Mouse (Mus musculus): Measurements from ENCODE around the gene Nol4l. TPM values are rescaled to one million over a fixed set of nuclear protein-coding genes. Genes with fewer than 3 reads are reported as not detected.

The Nol4l gene
- polyA plus RNA-seq, 1 experiment from 2014 or later = 11.5 TPM

GRCm38 (mm10) chr2:153469764-153470163 is 60.0 kb downstream of the Nol4l start:
- H3K27me3 ChIP-seq (ENCODE audit: control insufficient read depth, insufficient read depth, low read length) = no peaks in the 10 kb centered on the region
- H3K4me1 ChIP-seq (ENCODE audit: control insufficient read depth, insufficient read depth, low read length) = peaks cover 20% of the 10 kb centered on the region
- H3K36me3 ChIP-seq (ENCODE audit: control insufficient read depth, insufficient read depth, low read length) = no peaks in the 10 kb centered on the region
- no peak overlapping the region for H3K4me3 ChIP-seq (replicated peaks; ENCODE audit: low read length)
- no peaks in the 10 kb centered on the region for H3K9me3 ChIP-seq (replicated peaks; ENCODE audit: control insufficient read depth, low read length)
- ATAC-seq (ENCODE audit: insufficient read depth, low FRiP score) = peak; percentile 38; the same call in 1 of the 2 replicates
- WGBS = 40% methylated on average over 4 of the region's 4 CpGs
- H3K4me2 ChIP-seq (ENCODE audit: low read depth, low read length) = no peak overlapping the region
- H3K27ac ChIP-seq (ENCODE audit: low read length) = no peak overlapping the region
- no peak overlapping the region for H3K9ac ChIP-seq (ENCODE audit: low read length)

GRCm38 (mm10) chr2:153469317-153469716 is 60.5 kb downstream of the Nol4l start:
- Histone ChIP-seq H3K4me1 (ENCODE audit: control insufficient read depth, insufficient read depth, low read length) (peaks cover 15% of the 10 kb centered on the region), H3K9ac (ENCODE audit: low read length) (no peak overlapping the region), H3K27ac (ENCODE audit: low read length) (no peak overlapping the region; the same call in 1 of the 2 replicates), H3K4me2 (ENCODE audit: low read depth, low read length) (no peak overlapping the region), H3K27me3 (ENCODE audit: control insufficient read depth, insufficient read depth, low read length) (no peaks in the 10 kb centered on the region), H3K9me3 (replicated peaks; ENCODE audit: control insufficient read depth, low read length) (no peaks in the 10 kb centered on the region), H3K36me3 (ENCODE audit: control insufficient read depth, insufficient read depth, low read length) (no peaks in the 10 kb centered on the region), H3K4me3 (replicated peaks; ENCODE audit: low read length) (no peak overlapping the region)
- ATAC-seq (ENCODE audit: insufficient read depth, low FRiP score) = 0 out of 2 replicates have a peak, but pooled peaks have one; percentile 26
- WGBS = 20% methylated on average over 2 of the region's 2 CpGs

GRCm38 (mm10) chr2:153467372-153467771 is 62.4 kb downstream of the Nol4l start:
- no peak overlapping the region for H3K4me2 ChIP-seq (ENCODE audit: low read depth, low read length)
- H3K9ac ChIP-seq (ENCODE audit: low read length) = no peak overlapping the region
- no peak for ATAC-seq (ENCODE audit: insufficient read depth, low FRiP score)
- H3K27me3 ChIP-seq (ENCODE audit: control insufficient read depth, insufficient read depth, low read length) = no peaks in the 10 kb centered on the region
- H3K27ac ChIP-seq (ENCODE audit: low read length) = no peak overlapping the region
- WGBS = 75% methylated on average over 1 of the region's 1 CpGs
- H3K36me3 ChIP-seq (ENCODE audit: control insufficient read depth, insufficient read depth, low read length) = no peaks in the 10 kb centered on the region
- no peaks in the 10 kb centered on the region for H3K9me3 ChIP-seq (replicated peaks; ENCODE audit: control insufficient read depth, low read length)
- peaks cover 15% of the 10 kb centered on the region for H3K4me1 ChIP-seq (ENCODE audit: control insufficient read depth, insufficient read depth, low read length)
- no peak overlapping the region for H3K4me3 ChIP-seq (replicated peaks; ENCODE audit: low read length)

- H3K4me2 ChIP-seq (ENCODE audit: low read depth, low read length) = no peak overlapping the region
- H3K27ac ChIP-seq (ENCODE audit: low read length) = no peak overlapping the region
- no peaks in the 10 kb centered on the region for H3K4me1 ChIP-seq (ENCODE audit: control insufficient read depth, insufficient read depth, low read length)
- no peak for ATAC-seq (ENCODE audit: insufficient read depth, low FRiP score)
- no peaks in the 10 kb centered on the region for H3K36me3 ChIP-seq (ENCODE audit: control insufficient read depth, insufficient read depth, low read length)
- no peak overlapping the region for H3K9ac ChIP-seq (ENCODE audit: low read length)
- no peaks in the 10 kb centered on the region for H3K9me3 ChIP-seq (replicated peaks; ENCODE audit: control insufficient read depth, low read length)
- no peak overlapping the region for H3K4me3 ChIP-seq (replicated peaks; ENCODE audit: low read length)
- no peaks in the 10 kb centered on the region for H3K27me3 ChIP-seq (ENCODE audit: control insufficient read depth, insufficient read depth, low read length)
- WGBS = 77% methylated on average over 3 of the region's 3 CpGs
Measured at GRCm38 (mm10) chr2:153463257-153463656, 66.5 kb downstream of the Nol4l start.

- Histone ChIP-seq H3K27ac (ENCODE audit: low read length) (peak overlapping the region; percentile 50), H3K36me3 (ENCODE audit: control insufficient read depth, insufficient read depth, low read length) (no peaks in the 10 kb centered on the region), H3K4me3 (replicated peaks; ENCODE audit: low read length) (no peak overlapping the region), H3K9me3 (replicated peaks; ENCODE audit: control insufficient read depth, low read length) (no peaks in the 10 kb centered on the region), H3K4me1 (ENCODE audit: control insufficient read depth, insufficient read depth, low read length) (peaks cover 9% of the 10 kb centered on the region; the same call in 1 of the 2 replicates), H3K9ac (ENCODE audit: low read length) (peak overlapping the region; percentile 40; the same call in 1 of the 2 replicates), H3K4me2 (ENCODE audit: low read depth, low read length) (no peak overlapping the region), H3K27me3 (ENCODE audit: control insufficient read depth, insufficient read depth, low read length) (no peaks in the 10 kb centered on the region)
- peak; percentile 52; the same call in 1 of the 2 replicates for ATAC-seq (ENCODE audit: insufficient read depth, low FRiP score)
- 34% methylated on average over 3 of the region's 3 CpGs for WGBS
Measured at GRCm38 (mm10) chr2:153458022-153458441, 71.7 kb downstream of the Nol4l start.

GRCm38 (mm10) chr2:153457467-153457866 is 72.3 kb downstream of the Nol4l start:
- no peak overlapping the region for H3K4me2 ChIP-seq (ENCODE audit: low read depth, low read length)
- no peaks in the 10 kb centered on the region for H3K9me3 ChIP-seq (replicated peaks; ENCODE audit: control insufficient read depth, low read length)
- no peak for ATAC-seq (ENCODE audit: insufficient read depth, low FRiP score)
- H3K27ac ChIP-seq (ENCODE audit: low read length) = peak overlapping the region; percentile 50
- H3K4me1 ChIP-seq (ENCODE audit: control insufficient read depth, insufficient read depth, low read length) = peaks cover 9% of the 10 kb centered on the region; the same call in 1 of the 2 replicates
- 38% methylated on average over 4 of the region's 4 CpGs for WGBS
- no peaks in the 10 kb centered on the region for H3K36me3 ChIP-seq (ENCODE audit: control insufficient read depth, insufficient read depth, low read length)
- no peak overlapping the region for H3K4me3 ChIP-seq (replicated peaks; ENCODE audit: low read length)
- H3K27me3 ChIP-seq (ENCODE audit: control insufficient read depth, insufficient read depth, low read length) = no peaks in the 10 kb centered on the region
- no peak overlapping the region for H3K9ac ChIP-seq (ENCODE audit: low read length)

GRCm38 (mm10) chr2:153454841-153455506 is 74.8 kb downstream of the Nol4l start:
- Histone ChIP-seq H3K9me3 (replicated peaks; ENCODE audit: control insufficient read depth, low read length) (no peaks in the 10 kb centered on the region), H3K36me3 (ENCODE audit: control insufficient read depth, insufficient read depth, low read length) (no peaks in the 10 kb centered on the region), H3K4me1 (ENCODE audit: control insufficient read depth, insufficient read depth, low read length) (peaks cover 9% of the 10 kb centered on the region; the same call in 1 of the 2 replicates), H3K4me3 (replicated peaks; ENCODE audit: low read length) (no peak overlapping the region), H3K27me3 (ENCODE audit: control insufficient read depth, insufficient read depth, low read length) (no peaks in the 10 kb centered on the region), H3K4me2 (ENCODE audit: low read depth, low read length) (no peak overlapping the region), H3K9ac (ENCODE audit: low read length) (no peak overlapping the region), H3K27ac (ENCODE audit: low read length) (no peak overlapping the region)
- no peak for ATAC-seq (ENCODE audit: insufficient read depth, low FRiP score)
- 69% methylated on average over 9 of the region's 9 CpGs for WGBS

GRCm38 (mm10) chr2:153453961-153454759 is 75.6 kb downstream of the Nol4l start:
- no peak overlapping the region for H3K4me2 ChIP-seq (ENCODE audit: low read depth, low read length)
- no peaks in the 10 kb centered on the region for H3K27me3 ChIP-seq (ENCODE audit: control insufficient read depth, insufficient read depth, low read length)
- no peak overlapping the region for H3K27ac ChIP-seq (ENCODE audit: low read length)
- peaks cover 9% of the 10 kb centered on the region; the same call in 1 of the 2 replicates for H3K4me1 ChIP-seq (ENCODE audit: control insufficient read depth, insufficient read depth, low read length)
- no peak overlapping the region for H3K4me3 ChIP-seq (replicated peaks; ENCODE audit: low read length)
- ATAC-seq (ENCODE audit: insufficient read depth, low FRiP score) = peak; percentile 51; the same call in 1 of the 2 replicates
- peak overlapping the region; percentile 18; the same call in 1 of the 2 replicates for H3K9ac ChIP-seq (ENCODE audit: low read length)
- H3K9me3 ChIP-seq (replicated peaks; ENCODE audit: control insufficient read depth, low read length) = no peaks in the 10 kb centered on the region
- no peaks in the 10 kb centered on the region for H3K36me3 ChIP-seq (ENCODE audit: control insufficient read depth, insufficient read depth, low read length)
- 55% methylated on average over 12 of the region's 12 CpGs for WGBS

- no peak overlapping the region for H3K27ac ChIP-seq (ENCODE audit: low read length)
- WGBS = 80% methylated on average over 6 of the region's 6 CpGs
- no peak overlapping the region for H3K4me2 ChIP-seq (ENCODE audit: low read depth, low read length)
- H3K9ac ChIP-seq (ENCODE audit: low read length) = no peak overlapping the region
- no peak for ATAC-seq (ENCODE audit: insufficient read depth, low FRiP score)
- no peaks in the 10 kb centered on the region for H3K4me1 ChIP-seq (ENCODE audit: control insufficient read depth, insufficient read depth, low read length)
- H3K4me3 ChIP-seq (replicated peaks; ENCODE audit: low read length) = no peak overlapping the region
- no peaks in the 10 kb centered on the region for H3K27me3 ChIP-seq (ENCODE audit: control insufficient read depth, insufficient read depth, low read length)
- H3K36me3 ChIP-seq (ENCODE audit: control insufficient read depth, insufficient read depth, low read length) = no peaks in the 10 kb centered on the region
- no peaks in the 10 kb centered on the region for H3K9me3 ChIP-seq (replicated peaks; ENCODE audit: control insufficient read depth, low read length)
Measured at GRCm38 (mm10) chr2:153448519-153448918, 81.3 kb downstream of the Nol4l start.

Data from stomach, embryonic 16.5 days (tissue).